9 mouse cellular contexts compared by ENCODE assay signal in the genomic region with DNA sequence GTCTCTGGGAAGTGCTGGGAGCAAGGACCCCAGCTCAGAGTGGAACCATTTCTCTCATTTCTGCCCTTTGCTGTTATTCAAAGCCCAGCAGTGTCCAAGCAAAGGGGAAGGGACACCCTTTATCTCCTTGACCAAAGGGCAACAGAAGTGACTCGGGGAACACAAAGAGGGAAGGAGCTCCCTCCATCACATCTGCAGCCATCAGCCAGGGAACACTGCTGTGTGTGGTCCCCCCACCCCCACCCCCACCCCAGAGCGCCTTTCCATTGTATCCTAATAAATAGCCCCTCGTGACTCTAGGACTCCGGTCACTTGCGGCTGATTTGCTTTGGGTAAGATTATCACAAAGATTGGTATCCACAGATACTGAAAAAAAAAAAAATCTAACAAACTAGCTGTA. TPM values are rescaled to one million over a fixed set of nuclear protein-coding genes. Genes with fewer than 3 reads are reported as not detected.
A peak's percentile ranks its signal among the peaks of the same experiment; 100 is the strongest.
DNase-seq lines count a peak whose midpoint lies in the region; ATAC-seq and TF ChIP-seq lines count a peak whose summit lies in the region.
"Had no signal": no experiment of that assay in that cellular context is flagged by ENCODE, and none has a peak within 500 bp of the region (broad histone marks: within the 10 kb centered on the region; RNA-seq: fewer than 3 reads in every experiment).

No protein-coding gene starts in this region.

- peak overlapping the region; percentile 39; the same call in 1 of the 2 replicates for H3K27ac ChIP-seq in heart, postnatal 0 days (ENCODE audit: low read depth)
- H3K27ac ChIP-seq in embryonic facial prominence, embryonic 14.5 days (replicated peaks; ENCODE audit: low read depth, low read length): peak overlapping the region; percentile 58; the same call in 1 of the 2 replicates
- H3K27ac ChIP-seq in limb, embryonic 10.5 days: peak overlapping the region; percentile 74
- H3K27ac ChIP-seq in neural tube, embryonic 12.5 days: peak overlapping the region; percentile 69; the same call in 1 of the 2 replicates
- no peak overlapping the region for H3K27ac ChIP-seq in cerebellum, adult 2 months (ENCODE audit: insufficient read depth, low read length)

- H3K4me1 ChIP-seq in heart, postnatal 0 days (ENCODE audit: control insufficient read depth, insufficient read depth): peaks cover 26% of the 10 kb centered on the region
- peaks cover 14% of the 10 kb centered on the region for H3K4me1 ChIP-seq in embryonic facial prominence, embryonic 14.5 days (ENCODE audit: control insufficient read depth, insufficient read depth, low read length)
- H3K4me1 ChIP-seq in limb, embryonic 10.5 days: peaks cover 16% of the 10 kb centered on the region
- peaks cover 40% of the 10 kb centered on the region for H3K4me1 ChIP-seq in neural tube, embryonic 12.5 days
- H3K4me1 ChIP-seq in cerebellum, adult 2 months (ENCODE audit: control insufficient read depth, insufficient read depth, low read length): peaks cover 16% of the 10 kb centered on the region

- TF ChIP-seq CTCF in heart, postnatal 0 days (IDR thresholded peaks at IDR 0.05; ENCODE audit: low read depth): no peak
- no peak for TF ChIP-seq CTCF in cerebellum, adult 2 months (IDR thresholded peaks at IDR 0.05; ENCODE audit: borderline replicate concordance, insufficient read depth, low read depth, low read length)

- no peak for TF ChIP-seq EP300 in heart, postnatal 0 days (IDR thresholded peaks at IDR 0.05; ENCODE audit: low read depth)

- WGBS in heart, postnatal 0 days: 42% methylated on average over 5 of the region's 5 CpGs
- WGBS in embryonic facial prominence, embryonic 14.5 days: 26% methylated on average over 5 of the region's 5 CpGs
- WGBS in limb, embryonic 10.5 days: 33% methylated on average over 5 of the region's 5 CpGs
- WGBS in neural tube, embryonic 12.5 days: 1% methylated on average over 5 of the region's 5 CpGs
- 57% methylated on average over 5 of the region's 5 CpGs for WGBS in cerebellum, adult 2 months

- ATAC-seq in heart, postnatal 0 days (ENCODE audit: insufficient read depth, low read depth): no peak
- ATAC-seq in embryonic facial prominence, embryonic 14.5 days (ENCODE audit: low read depth): no peak
- no peak for ATAC-seq in neural tube, embryonic 12.5 days (ENCODE audit: low FRiP score, low read depth)

- H3K27me3 ChIP-seq in heart, postnatal 0 days (ENCODE audit: control insufficient read depth, insufficient read depth, low read length): no peaks in the 10 kb centered on the region
- no peaks in the 10 kb centered on the region for H3K27me3 ChIP-seq in embryonic facial prominence, embryonic 14.5 days (replicated peaks; ENCODE audit: control insufficient read depth, insufficient read depth, low read length)
- no peaks in the 10 kb centered on the region for H3K27me3 ChIP-seq in limb, embryonic 10.5 days (ENCODE audit: low read depth, poor library complexity, severe bottlenecking)
- H3K27me3 ChIP-seq in neural tube, embryonic 12.5 days (replicated peaks): no peaks in the 10 kb centered on the region
- H3K27me3 ChIP-seq in cerebellum, adult 2 months (ENCODE audit: control insufficient read depth, insufficient read depth, low read length): no peaks in the 10 kb centered on the region
- H3K27me3 ChIP-seq: lung, embryonic 15.5 days had no signal

- H3K4me3 ChIP-seq in heart, postnatal 0 days (ENCODE audit: low read depth, low read length): no peak overlapping the region
- H3K4me3 ChIP-seq in embryonic facial prominence, embryonic 14.5 days (ENCODE audit: low read depth, low read length): no peak overlapping the region
- no peak overlapping the region for H3K4me3 ChIP-seq in limb, embryonic 10.5 days
- H3K4me3 ChIP-seq in neural tube, embryonic 12.5 days: no peak overlapping the region
- H3K4me3 ChIP-seq in cerebellum, adult 2 months (replicated peaks; ENCODE audit: insufficient read depth, low read depth, low read length): no peak overlapping the region
- H3K4me3 ChIP-seq: lung, embryonic 15.5 days had no signal

- no peaks in the 10 kb centered on the region for H3K9me3 ChIP-seq in heart, postnatal 0 days (replicated peaks; ENCODE audit: control insufficient read depth, low read length)
- H3K9me3 ChIP-seq in embryonic facial prominence, embryonic 14.5 days (ENCODE audit: control insufficient read depth, low read length): no peaks in the 10 kb centered on the region
- H3K9me3 ChIP-seq in limb, embryonic 10.5 days (replicated peaks): no peaks in the 10 kb centered on the region
- H3K9me3 ChIP-seq in neural tube, embryonic 12.5 days: no peaks in the 10 kb centered on the region
- H3K9me3 ChIP-seq: lung, embryonic 15.5 days had no signal

- no peaks in the 10 kb centered on the region for H3K36me3 ChIP-seq in heart, postnatal 0 days (replicated peaks; ENCODE audit: control insufficient read depth, insufficient read depth, low read length)
- no peaks in the 10 kb centered on the region for H3K36me3 ChIP-seq in embryonic facial prominence, embryonic 14.5 days (ENCODE audit: control insufficient read depth, insufficient read depth, low read length)
- 0 out of 2 replicates have a peak, but pooled peaks cover 3% of the 10 kb centered on the region for H3K36me3 ChIP-seq in limb, embryonic 10.5 days
- peaks cover 10% of the 10 kb centered on the region; the same call in 1 of the 2 replicates for H3K36me3 ChIP-seq in neural tube, embryonic 12.5 days
- H3K36me3 ChIP-seq: lung, embryonic 15.5 days had no signal

- no peak for DNase-seq in heart, postnatal 0 days (ENCODE audit: low spot score)
- no peak for DNase-seq in heart, adult 8-10 months (ENCODE audit: low spot score)
- no peak for DNase-seq in embryonic facial prominence, embryonic 14.5 days (ENCODE audit: low spot score)
- no peak for DNase-seq in limb, embryonic 10.5 days (ENCODE audit: low spot score)
- no peak for DNase-seq in MN1 (ENCODE audit: low spot score)
- no peak for DNase-seq in cerebellum, adult 2 months
- no peak for DNase-seq in cerebellum, adult 11-12 months

- no peak for TF ChIP-seq POLR2A in cerebellum, adult 2 months (IDR thresholded peaks at IDR 0.05; ENCODE audit: borderline replicate concordance, insufficient read depth, low read length)

- no peak overlapping the region for H3K9ac ChIP-seq in heart, postnatal 0 days (replicated peaks; ENCODE audit: low read depth, low read length)
- no peak overlapping the region for H3K9ac ChIP-seq in embryonic facial prominence, embryonic 14.5 days (ENCODE audit: low read depth, low read length)
- no peak overlapping the region for H3K9ac ChIP-seq in neural tube, embryonic 12.5 days
- H3K9ac ChIP-seq: lung, embryonic 15.5 days had no signal

- no peak overlapping the region for H3K4me2 ChIP-seq in heart, postnatal 0 days (ENCODE audit: low read depth, low read length)
- H3K4me2 ChIP-seq in embryonic facial prominence, embryonic 14.5 days (ENCODE audit: low read depth, low read length): peak overlapping the region; percentile 10; the same call in 1 of the 2 replicates
- H3K4me2 ChIP-seq in neural tube, embryonic 12.5 days (replicated peaks): peak overlapping the region; percentile 46

RNA-seq across cellular contexts. Expression of a gene that starts 41.3 kb away (rescaled TPM):
- 23.2 and 34.1 TPM in 2 replicates for total RNA-seq in heart, postnatal 0 days (2014; rRNA removed; ENCODE audit: low replicate concordance)
- 43.6 and 54.0 TPM in 2 replicates for polyA plus RNA-seq in heart, postnatal 0 days (2015; fragmentation: Nextera tagmentation; extraction: Ambion mirVana)
- total RNA-seq in heart, adult 8-10 months (2022): 10 to 100 TPM in 2 of 4 experiments, 1 to 10 TPM in 2; 7.3 to 14.4 (median 10.7) TPM
- polyA plus RNA-seq in embryonic facial prominence, embryonic 14.5 days (2014; fragmentation: Nextera tagmentation; extraction: Ambion mirVana): 203 and 242 TPM in 2 replicates
- polyA plus RNA-seq in limb, embryonic 10.5 days (2016; fragmentation: Nextera tagmentation; extraction: Ambion mirVana): 60.1 and 64.6 TPM in 2 replicates
- polyA plus RNA-seq in neural tube, embryonic 12.5 days (2016; fragmentation: Nextera tagmentation; extraction: Ambion mirVana): 1,223 and 1,491 TPM in 2 replicates
- 155 and 166 TPM in 2 replicates for polyA plus RNA-seq in cerebellum, adult 2 months (2012; rRNA removed)
